Mouse (Mus musculus): ENCODE results near the gene Selenoh.
"Not testable (repeated sequence)": the region's sequence is repeated elsewhere in the genome, so short reads cannot be mapped to it uniquely, and the experiment has no call there.

The Selenoh gene

GRCm38 (mm10) chr2:84670569-84670933 lies at the start of gene Selenoh:
Selenoh (minus strand) TSS chr2:84670770.
- peak; percentile 92 for DNase-seq

- DNase-seq, result no peak
Observed at GRCm38 (mm10) chr2:84717357-84717756, 46.8 kb upstream of the Selenoh start.

DNA sequence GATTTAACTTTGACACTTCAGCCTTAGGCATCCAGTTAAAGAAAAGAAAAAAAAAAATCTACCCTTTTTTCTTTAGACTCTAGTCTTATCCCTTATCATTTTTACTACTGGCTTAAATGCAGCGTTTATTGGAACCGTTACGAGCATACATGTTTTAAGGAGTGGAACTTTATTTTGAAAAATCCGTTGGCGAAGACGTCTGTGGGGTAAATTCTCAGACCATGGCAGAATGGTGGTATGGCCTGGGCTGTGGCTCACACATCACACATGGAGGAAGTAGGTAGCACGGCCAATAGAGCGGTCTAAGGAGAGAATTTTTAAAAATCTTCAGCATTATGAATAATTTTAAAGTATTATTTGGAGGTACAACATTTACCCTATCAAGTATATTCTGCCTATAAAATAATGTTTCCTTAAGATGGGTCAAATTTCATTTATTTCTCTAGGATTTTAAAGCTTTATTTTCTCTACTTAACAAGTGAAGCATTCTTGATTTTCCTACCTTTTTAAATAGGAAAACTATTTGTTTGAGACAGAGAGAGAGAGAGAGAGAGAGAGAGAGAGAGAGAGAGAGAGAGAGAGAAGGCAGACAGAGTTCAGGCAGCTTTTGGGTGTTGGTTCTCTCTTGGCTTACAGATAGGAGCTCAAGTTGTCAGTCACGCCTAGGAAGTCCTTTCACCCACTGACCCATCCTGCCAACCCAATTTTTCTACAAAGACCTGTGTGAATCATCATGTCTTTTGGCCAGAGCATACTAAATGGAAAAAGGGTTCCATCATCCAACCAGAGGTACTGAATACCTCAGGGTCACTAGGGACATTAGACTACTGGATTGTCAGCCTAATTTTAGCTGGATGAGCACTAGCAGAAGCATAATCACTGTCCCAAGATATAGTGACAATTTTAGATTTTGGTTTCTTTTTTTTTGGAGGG lies 46.1 kb upstream of the Selenoh start:
- no peak for DNase-seq

DNA sequence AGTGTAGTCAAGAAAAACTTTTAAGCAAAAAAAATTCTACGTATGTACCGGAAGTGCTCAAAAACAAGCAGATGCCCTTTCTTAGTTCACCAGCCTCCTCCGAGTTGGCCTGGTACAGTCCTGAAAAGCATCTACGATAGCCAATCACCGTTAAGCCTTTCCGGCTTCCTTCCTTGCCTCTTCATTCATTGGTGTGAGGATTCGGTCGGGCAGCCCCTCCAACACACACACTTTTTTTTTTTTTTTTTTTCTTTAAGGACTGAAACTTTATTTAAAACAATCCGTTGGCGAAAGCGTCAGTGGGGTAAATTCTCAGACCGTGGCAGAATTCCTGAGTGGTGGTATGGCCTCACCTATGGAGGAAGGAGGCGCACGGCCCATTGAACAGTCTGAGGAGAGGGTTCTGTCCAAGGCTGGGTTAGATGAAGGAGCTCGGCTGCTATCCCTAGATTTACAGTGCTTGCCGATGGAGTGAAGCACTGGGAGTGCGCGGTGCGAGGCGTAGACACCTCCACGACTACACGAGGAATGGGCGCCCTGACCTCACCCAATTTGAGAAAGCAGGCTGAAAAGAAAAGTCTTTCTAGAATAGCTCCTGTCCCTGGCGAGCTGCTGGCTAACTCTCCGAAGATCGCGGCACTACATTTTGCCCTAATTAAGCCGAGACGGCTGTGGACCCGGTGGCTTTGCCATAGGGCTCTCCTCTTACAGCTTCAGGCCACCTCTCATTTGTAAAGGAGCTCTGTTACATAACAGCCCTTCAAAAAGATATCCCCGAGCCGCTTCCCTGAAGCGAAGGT lies 45.2 kb upstream of the Selenoh start:
- DNase-seq, result peak; percentile 95

GRCm38 (mm10) chr2:84714811-84715561 lies 44.4 kb upstream of the Selenoh start, which contains the start of gene Zdhhc5:
Zdhhc5 (minus strand) TSS chr2:84715180.
- DNase-seq, result peak; percentile 99

DNA sequence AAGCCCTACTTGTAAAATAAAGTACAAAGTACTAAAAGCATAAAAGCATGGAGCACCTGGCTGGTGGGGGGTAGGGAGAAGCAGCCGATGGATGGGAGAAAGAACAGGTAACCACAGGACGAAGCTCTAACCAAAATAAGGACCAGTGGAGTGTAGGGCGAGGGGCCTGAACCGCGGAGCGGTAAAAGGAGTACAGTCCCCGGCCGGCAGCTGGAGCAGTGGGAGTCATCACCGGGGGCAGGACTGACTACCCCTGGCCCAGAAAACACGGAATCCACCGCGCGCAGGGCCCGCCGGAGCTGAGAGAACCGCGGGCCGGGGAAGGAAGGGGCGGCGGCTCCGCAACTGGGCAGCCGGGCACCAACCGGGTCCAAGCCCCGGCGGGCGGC lies 43.8 kb upstream of the Selenoh start:
- DNase-seq, result no peak

DNA sequence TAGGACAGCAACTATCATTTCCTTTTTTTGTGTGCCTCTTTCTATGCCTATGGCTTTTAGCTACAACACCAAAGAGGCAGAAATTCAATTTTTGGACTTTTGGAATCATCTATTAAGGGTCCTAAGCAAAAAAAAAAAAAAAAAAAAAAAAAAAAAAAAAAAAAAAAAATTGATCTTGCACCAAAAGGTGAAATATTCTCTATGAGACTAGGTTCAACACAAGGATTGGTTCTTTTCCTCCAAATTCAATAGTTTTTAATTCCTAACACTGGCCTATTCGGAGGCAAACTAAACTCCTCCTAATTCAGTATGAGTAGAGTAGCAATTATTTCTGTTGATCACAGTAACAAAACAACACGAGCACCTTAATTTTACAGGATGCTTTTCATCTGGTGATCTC lies 41.3 kb upstream of the Selenoh start:
- no peak for DNase-seq

DNA sequence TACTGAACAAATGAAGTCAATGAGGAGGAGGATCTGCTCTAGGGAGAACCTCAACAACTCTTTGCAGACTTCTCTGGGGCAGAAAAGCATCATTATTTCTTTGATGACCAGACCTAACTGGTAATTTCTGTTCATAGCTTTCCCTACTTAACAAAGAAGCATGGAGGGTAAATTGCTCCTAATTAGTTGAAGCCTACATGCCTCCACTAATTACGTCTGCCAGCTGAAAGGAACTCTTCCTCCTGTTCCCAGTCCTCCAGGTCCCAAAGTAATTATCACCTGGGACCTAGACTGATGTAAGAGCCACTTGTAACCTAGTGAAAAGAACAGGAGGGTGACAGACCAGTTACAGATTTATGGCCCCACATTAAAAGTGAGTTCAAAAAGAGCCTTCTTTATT lies 37.0 kb upstream of the Selenoh start:
- DNase-seq, result no peak

- DNase-seq, result no peak
Observed at GRCm38 (mm10) chr2:84705295-84705694, 34.7 kb upstream of the Selenoh start.

DNA sequence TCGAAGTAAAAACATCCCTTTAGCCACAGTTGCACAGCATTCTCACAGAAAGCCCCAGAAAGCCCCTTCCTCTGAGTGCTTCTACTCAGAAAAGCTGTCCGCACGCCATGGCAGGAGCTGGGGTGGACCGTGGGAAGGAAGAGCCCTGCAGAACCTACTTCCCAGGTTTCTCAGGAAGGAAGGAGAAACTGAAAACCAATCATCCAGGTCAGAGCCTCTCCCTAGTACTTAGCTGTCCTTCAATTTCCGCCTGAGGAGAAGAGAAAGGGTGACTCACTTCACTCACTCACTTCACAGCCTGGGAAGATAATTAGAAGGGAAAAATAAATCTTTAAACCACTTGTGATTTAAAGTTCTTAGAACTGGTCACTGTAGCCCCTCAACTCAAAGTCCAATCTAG lies 33.8 kb upstream of the Selenoh start:
- no peak for DNase-seq

- DNase-seq, result no peak
Observed at GRCm38 (mm10) chr2:84703497-84703896, 32.9 kb upstream of the Selenoh start.

DNA sequence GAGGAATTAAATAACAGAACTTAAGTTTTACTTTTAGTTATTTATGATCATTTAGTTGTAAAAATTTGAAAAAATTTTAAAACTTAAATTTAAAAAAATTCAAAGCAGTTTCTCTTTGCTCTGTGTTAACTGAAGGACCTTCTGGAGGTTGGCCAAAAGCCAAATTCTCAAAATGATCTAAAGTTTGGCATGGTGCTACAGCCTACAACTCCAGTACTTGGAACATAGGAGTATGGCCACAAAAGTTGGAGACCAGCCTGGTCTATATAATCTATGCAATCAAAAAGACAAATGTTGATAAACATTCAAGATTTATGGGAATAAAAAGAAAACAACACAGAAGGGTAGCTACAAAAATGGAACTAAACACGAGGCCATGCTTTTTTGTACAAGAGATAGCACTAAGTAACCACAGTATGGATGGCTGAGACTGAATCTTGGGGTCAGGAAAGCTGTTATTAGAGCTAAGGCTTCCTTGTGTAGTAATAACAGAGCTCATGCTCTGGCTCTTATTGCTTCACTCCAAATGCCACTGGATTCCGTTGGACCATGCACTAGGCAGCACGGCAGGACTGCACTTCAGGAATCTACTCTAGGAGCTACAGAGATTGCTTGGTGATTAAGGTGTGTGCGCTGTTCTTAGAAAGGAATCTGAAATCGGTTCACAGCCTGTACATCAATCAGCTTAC lies 24.6 kb upstream of the Selenoh start:
- DNase-seq, result no peak

- DNase-seq, result no peak
Observed at GRCm38 (mm10) chr2:84690050-84690449, 19.5 kb upstream of the Selenoh start.

DNA sequence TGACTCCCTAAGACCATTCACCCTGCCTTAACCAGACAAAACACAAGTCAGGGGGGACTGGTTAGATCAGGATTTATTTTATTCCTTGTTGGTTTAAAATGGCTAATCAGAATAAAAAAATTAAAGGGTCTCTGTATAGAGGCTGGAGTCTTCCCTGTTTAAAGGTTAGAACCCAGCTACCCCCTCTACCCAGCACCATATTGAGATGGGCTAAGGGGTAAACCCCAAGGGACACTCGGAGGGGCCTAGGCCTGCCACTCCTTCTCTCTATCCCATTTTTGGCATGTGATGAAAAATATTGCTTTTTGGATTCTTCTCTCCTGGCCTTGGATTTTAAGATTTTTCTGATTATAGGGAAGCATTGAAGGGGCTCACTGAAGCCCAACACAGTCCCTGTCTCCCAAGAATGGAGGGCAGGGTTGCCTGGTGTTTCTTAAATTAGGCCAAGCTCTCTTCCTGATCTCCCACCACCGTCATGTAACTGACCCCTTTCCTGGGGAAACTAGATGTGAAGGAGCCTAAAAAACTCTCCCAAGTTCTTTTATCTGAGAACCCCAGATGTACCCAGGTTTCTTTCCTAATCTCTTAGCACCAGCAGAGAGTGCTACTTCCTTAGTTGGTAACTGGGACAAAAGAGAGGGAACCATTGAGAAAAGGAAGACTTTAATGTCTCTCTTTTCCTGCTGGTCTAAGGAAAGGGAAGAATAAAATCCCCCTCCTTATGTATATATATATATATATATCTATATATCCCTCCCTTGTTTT lies 17.7 kb upstream of the Selenoh start:
- no peak for DNase-seq

GRCm38 (mm10) chr2:84682605-84683183 lies 12.1 kb upstream of the Selenoh start:
- DNase-seq, result no peak

DNA sequence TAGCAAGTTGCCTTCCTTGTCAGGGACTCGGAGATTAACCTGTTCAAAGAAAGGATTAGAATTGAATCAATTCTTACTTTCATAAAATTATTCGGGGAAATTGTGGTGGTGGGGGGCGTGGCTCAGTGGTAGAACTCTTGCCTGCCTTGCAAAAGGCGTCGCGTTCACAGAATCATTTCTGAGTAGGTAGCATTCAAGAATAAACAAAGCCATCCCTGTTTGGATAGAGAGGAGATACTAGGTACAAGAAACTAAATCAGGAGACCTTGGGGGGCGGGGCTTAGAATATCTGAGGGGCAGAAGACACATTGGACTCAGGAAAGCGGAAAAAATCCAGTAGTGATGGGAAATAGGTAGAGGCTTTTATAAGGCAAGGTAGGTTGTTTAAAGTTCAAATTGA lies 8.4 kb upstream of the Selenoh start, which contains the start of gene Tmx2:
Gene Tmx2, minus strand, starts transcription at position 125 of the 400 bp plus-strand sequence.
- DNase-seq, result no peak

GRCm38 (mm10) chr2:84677968-84678880 lies 7.7 kb upstream of the Selenoh start, which contains the start of the genes Gm28635 and Med19:
Gm28635 (minus strand) TSS chr2:84678041.
Med19 (plus strand) TSS chr2:84678402.
- peak; percentile 99 for DNase-seq

DNA sequence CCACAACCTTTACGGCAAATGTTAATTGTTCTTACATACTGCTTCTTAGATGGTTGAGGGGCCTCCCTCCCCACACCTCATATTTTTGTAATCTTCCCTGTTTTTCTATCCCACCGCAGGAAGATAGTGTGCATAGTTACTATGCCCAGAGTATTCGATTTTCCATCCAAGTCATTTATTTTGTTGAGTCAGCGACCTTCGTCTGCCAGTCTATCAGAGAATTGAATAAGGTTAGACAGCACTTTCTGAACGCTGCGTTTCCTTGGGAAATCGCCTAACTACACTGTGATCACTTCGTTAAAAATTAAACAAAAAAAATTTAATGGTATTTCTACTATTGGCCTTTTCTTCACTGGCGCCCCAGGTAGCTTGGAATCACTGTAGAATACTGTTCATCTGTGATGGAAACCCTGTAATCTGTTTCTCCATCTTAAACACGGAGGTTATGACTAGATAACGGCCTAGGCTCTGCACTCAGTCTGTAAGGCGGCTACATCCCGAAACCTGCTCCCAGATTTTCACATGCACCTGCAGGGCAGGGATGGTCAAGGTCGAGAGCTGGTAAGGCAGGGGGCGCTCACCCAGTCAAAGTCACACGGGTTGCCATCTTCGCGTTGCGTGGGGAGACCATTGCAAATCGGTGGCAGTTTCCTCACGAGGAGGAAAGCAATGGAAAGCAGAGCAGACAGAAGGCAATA lies 6.8 kb upstream of the Selenoh start:
- DNase-seq, result no peak

GRCm38 (mm10) chr2:84671535-84671934 lies 965 bp upstream of the Selenoh start:
- not testable (repeated sequence) for DNase-seq

Data from lung, postnatal 36 days (tissue).